ENCODE assay signal across 14 mouse cellular contexts in the genomic region with DNA sequence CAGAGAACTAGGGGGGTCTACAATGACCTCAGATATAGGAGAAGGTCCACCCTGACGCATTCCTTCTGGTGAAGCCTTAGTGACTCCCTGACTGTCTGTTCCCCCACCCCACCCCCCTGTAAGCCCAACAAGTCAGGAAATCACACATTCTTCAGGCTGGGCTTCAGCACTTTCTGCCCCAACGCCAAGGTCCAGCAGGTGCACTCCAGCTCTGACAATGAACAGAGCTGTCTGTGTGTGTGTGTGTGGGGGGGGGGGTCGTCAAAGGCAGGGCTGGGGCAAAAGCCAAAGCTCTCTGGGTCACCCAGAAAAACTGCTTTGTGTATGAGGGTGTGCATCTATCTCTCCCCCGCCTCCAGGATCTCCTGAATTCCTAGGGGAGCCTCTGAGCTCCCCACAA.
"Had no signal": no experiment of that assay in that cellular context is flagged by ENCODE, and none has a peak within 500 bp of the region (broad histone marks: within the 10 kb centered on the region; RNA-seq: fewer than 3 reads in every experiment).

No protein-coding gene starts in this region.

- H3K4me3 ChIP-seq: hindbrain, embryonic 15.5 days; limb, embryonic 12.5 days; liver, embryonic 13.5 days; lung, embryonic 15.5 days; megakaryocyte, embryonic 14.5 days; midbrain, embryonic 12.5 days had no signal

- H3K9me3 ChIP-seq: hindbrain, embryonic 15.5 days; limb, embryonic 12.5 days; liver, embryonic 13.5 days; lung, embryonic 15.5 days; megakaryocyte, embryonic 14.5 days; midbrain, embryonic 12.5 days had no signal

- H3K4me2 ChIP-seq: hindbrain, embryonic 15.5 days; limb, embryonic 12.5 days; liver, embryonic 13.5 days; lung, embryonic 15.5 days; midbrain, embryonic 12.5 days had no signal

- ATAC-seq: liver, postnatal 0 days had no signal

- DNase-seq: layer of hippocampus, adult 9-11 months; layer of hippocampus, postnatal 36 days; liver; liver, embryonic 13.5 days; lung, postnatal 14 days; right cerebral cortex, adult 18-20 months; thymus, postnatal 36 days had no signal

- H3K36me3 ChIP-seq: hindbrain, embryonic 15.5 days; limb, embryonic 12.5 days; liver, embryonic 13.5 days; lung, embryonic 15.5 days; midbrain, embryonic 12.5 days had no signal

- H3K27ac ChIP-seq: hindbrain, embryonic 15.5 days; limb, embryonic 12.5 days; liver, embryonic 13.5 days; lung, embryonic 15.5 days; macrophage; midbrain, embryonic 12.5 days had no signal

- H3K9ac ChIP-seq: hindbrain, embryonic 15.5 days; limb, embryonic 12.5 days; liver, embryonic 13.5 days; liver, postnatal 0 days; lung, embryonic 15.5 days; midbrain, embryonic 12.5 days had no signal
